Mouse (Mus musculus): ENCODE results near the gene Il4i1. TPM values are rescaled to one million over a fixed set of nuclear protein-coding genes. Genes with fewer than 3 reads are reported as not detected.

The Il4i1 gene
- polyA plus RNA-seq, 1 experiment from 2014 or later, result 0.64 TPM

DNA sequence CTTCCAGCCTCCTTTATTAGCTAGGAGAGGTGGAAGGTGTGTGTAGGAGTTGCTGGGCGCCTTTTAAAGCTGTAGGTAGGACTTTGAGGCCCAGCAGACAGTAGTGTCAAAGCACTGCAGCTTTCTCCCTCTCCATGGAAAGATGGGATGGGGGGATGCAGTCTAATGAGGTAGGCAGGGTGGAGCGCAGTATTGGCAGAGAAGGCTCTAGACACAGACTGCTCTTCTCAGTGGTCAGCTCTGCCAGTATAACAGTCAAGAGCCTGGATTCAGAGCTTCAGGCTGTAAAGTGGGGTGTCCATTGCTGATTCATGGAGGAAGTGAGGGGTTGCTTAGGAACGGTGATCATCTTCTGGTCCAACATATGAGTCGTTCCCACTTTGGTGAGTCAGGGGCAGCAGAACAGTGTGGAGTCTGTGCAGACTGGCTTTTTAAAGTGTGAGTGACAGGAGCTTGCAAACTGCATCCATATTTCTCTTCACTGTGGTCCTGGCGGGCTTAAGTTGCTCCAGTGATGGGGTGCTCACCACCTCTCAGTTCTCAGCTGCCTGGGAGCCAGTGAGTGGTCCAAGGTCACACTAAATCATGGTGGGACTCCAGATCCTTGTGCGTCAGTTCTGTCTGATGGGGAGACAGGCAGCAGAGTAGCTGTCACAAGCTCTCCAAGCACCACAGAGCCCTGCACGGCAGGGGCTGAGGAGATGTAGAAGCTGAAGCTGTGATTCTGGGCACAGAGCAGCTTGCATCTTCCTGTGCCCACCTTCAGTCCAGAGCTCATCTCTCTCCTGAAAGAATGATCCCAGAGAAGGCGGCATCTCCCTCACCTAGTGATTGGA lies 34.8 kb downstream of the Il4i1 start:
- Histone ChIP-seq H3K9ac (peak overlapping the region; percentile 89), H3K4me1 (peaks cover 65% of the 10 kb centered on the region), H3K27me3 (replicated peaks) (no peaks in the 10 kb centered on the region), H3K4me3 (peak overlapping the region; percentile 84), H3K27ac (peak overlapping the region; percentile 94), H3K36me3 (peaks cover 34% of the 10 kb centered on the region), H3K4me2 (peak overlapping the region; percentile 95), H3K9me3 (replicated peaks) (no peaks in the 10 kb centered on the region)
- ATAC-seq, result no peak
- 57% methylated on average over 8 of the region's 8 CpGs for WGBS (ENCODE audit: insufficient replicate concordance)

GRCm38 (mm10) chr7:44851625-44852234 lies 35.5 kb downstream of the Il4i1 start:
- H3K27ac ChIP-seq, result peak overlapping the region; percentile 94
- peak overlapping the region; percentile 89 for H3K9ac ChIP-seq
- no peaks in the 10 kb centered on the region for H3K9me3 ChIP-seq (replicated peaks)
- peak overlapping the region; percentile 84; the same call in 1 of the 2 replicates for H3K4me3 ChIP-seq
- H3K36me3 ChIP-seq, result peaks cover 27% of the 10 kb centered on the region
- H3K27me3 ChIP-seq (replicated peaks), result no peaks in the 10 kb centered on the region
- peaks cover 73% of the 10 kb centered on the region for H3K4me1 ChIP-seq
- WGBS (ENCODE audit: insufficient replicate concordance), result 82% methylated on average over 12 of the region's 12 CpGs
- ATAC-seq, result no peak
- H3K4me2 ChIP-seq, result peak overlapping the region; percentile 95

DNA sequence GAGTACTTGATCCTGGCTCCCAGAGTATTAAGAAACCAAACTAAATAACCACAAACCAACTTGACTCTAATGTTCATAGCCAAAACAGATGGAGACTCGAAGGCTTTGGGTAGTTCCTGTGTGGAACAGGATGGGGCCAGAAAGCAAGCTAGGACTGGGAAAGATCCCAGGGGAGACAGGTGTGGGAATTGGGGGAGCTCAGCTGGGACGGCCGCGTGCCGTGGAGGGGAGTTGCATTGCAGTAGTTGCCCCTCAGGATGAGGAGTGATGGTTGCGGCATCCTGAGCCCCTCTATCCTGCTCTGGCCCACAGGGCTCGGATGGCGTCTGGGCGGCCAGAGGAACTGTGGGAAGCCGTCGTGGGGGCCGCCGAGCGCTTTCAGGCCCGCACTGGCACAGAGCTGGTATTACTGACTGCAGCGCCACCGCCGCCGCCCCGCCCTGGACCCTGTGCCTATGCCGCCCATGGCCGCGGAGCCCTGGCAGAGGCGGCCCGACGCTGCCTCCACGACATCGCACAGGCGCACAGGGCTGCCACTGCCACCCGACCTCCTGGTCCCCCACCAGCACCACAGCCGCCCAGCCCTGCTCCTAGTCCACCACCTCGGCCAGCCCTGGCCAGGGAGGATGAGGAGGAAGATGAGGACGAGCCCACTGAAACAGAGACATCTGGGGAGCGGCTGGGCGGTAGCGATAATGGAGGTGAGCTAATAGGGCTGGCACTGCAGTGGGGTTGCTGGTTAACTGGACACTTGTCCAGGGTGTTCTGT lies 36.3 kb downstream of the Il4i1 start:
- Histone ChIP-seq H3K9me3 (replicated peaks) (no peaks in the 10 kb centered on the region), H3K27me3 (replicated peaks) (no peaks in the 10 kb centered on the region), H3K9ac (no peak overlapping the region), H3K27ac (peak overlapping the region; percentile 97), H3K4me3 (no peak overlapping the region), H3K4me1 (peaks cover 71% of the 10 kb centered on the region), H3K4me2 (no peak overlapping the region), H3K36me3 (peaks cover 23% of the 10 kb centered on the region)
- 85% methylated on average over 36 of the region's 36 CpGs for WGBS (ENCODE audit: insufficient replicate concordance)
- no peak for ATAC-seq

DNA sequence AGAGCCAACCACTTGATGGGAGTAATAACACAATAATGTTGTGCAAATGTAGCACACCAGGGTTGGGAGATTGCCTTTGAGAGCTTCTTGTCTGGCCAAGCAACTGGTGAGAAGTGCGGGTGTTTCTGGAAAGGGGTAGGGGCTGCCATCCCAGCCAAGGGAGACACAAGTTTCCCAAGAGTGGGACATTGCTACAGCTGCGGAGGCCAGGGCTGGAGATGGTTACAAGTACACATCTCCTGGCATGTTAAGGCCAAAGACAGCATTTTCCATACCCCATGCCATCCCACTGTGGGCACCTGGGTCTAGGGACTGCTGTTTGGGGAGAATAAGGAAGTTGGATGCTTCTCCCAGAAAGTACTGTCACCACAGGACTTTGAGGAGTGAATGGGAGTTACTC lies 36.9 kb downstream of the Il4i1 start:
- H3K27ac ChIP-seq, result peak overlapping the region; percentile 97

DNA sequence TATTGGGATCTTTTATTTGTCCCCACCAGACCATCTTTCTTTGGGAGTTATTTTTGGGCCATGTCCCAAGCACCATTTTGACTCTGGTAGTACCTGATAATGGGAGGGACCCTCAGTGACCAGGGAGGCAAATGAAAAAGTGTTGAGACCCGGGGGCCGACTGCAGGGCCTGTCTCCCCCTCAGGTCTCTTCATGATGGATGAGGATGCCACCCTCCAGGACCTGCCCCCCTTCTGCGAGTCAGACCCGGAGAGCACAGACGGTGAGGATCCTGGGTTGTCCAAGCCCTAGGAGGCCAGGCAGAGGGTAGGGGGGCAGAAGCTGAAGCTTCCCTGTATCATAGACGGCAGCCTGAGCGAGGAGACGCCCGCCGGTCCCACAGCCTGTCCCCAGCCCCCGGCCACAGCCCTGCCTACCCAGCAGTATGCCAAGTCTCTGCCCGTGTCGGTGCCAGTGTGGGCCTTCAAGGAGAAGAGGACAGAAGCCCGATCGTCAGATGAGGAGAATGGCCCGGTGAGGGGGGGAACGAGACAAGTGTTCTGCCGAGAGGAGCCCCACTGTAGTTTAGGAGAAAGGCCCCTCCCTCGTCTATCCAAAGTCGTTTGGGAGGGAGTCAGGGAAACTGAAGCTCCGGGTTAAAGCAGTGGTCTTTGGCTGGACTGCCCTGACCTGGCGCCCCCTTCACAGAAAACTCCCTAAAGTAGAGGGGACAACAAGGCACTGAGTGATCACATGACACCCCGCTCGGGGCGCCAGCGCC lies 37.6 kb downstream of the Il4i1 start:
- 29% methylated on average over 26 of the region's 26 CpGs for WGBS (ENCODE audit: insufficient replicate concordance)
- Histone ChIP-seq H3K4me1 (peaks cover 74% of the 10 kb centered on the region), H3K9me3 (replicated peaks) (no peaks in the 10 kb centered on the region), H3K27ac (peak overlapping the region; percentile 97), H3K36me3 (peaks cover 28% of the 10 kb centered on the region), H3K9ac (peak overlapping the region; percentile 90), H3K27me3 (replicated peaks) (no peaks in the 10 kb centered on the region), H3K4me2 (peak overlapping the region; percentile 89), H3K4me3 (peak overlapping the region; percentile 72)
- ATAC-seq, result peak; percentile 9

More for the DNA sequence above, 36.9 kb downstream of the Il4i1 start:
- 93% methylated on average over 2 of the region's 2 CpGs for WGBS (ENCODE audit: insufficient replicate concordance)
- Histone ChIP-seq H3K9me3 (replicated peaks) (no peaks in the 10 kb centered on the region), H3K4me3 (0 out of 2 replicates have a peak overlapping the region, but pooled peaks have one; percentile 72), H3K4me1 (peaks cover 69% of the 10 kb centered on the region), H3K4me2 (peak overlapping the region; percentile 89), H3K9ac (peak overlapping the region; percentile 90; the same call in 1 of the 2 replicates), H3K27me3 (replicated peaks) (no peaks in the 10 kb centered on the region), H3K36me3 (peaks cover 23% of the 10 kb centered on the region)
- ATAC-seq, result no peak

DNA sequence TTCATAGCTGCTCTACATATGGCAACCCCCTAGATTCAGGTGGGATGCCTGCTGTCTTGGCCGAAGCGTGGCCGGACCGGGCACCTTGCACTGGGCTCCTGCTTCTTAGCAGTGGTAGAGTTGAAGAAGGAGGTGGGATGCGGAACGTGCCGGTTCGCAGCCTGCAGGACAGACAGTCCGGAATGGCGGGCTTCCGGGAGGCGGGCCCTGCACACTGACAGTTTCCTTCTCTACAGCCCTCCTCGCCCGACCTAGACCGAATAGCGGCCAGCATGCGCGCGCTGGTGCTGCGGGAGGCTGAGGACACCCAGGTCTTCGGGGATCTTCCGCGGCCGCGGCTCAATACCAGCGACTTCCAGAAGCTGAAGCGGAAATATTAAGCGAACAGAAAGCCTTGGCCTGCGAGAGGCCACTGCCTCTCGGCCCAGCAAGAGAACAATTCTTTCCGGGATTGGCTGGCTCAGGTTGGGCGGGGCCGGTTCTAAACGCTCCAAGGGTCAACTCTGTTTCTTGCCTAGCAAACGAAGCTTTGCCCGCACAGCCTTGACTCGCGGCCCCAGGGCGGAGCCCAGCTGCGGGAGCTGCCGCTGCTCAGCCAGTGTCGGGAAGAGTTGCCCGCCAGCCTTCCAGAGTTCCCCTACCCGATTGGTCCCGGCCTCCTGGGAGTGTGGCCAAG lies 38.3 kb downstream of the Il4i1 start:
- Histone ChIP-seq H3K36me3 (peaks cover 30% of the 10 kb centered on the region), H3K4me3 (peak overlapping the region; percentile 72), H3K27me3 (replicated peaks) (no peaks in the 10 kb centered on the region), H3K9ac (peak overlapping the region; percentile 90), H3K27ac (peak overlapping the region; percentile 97), H3K9me3 (replicated peaks) (no peaks in the 10 kb centered on the region), H3K4me1 (peaks cover 77% of the 10 kb centered on the region), H3K4me2 (peak overlapping the region; percentile 89)
- ATAC-seq, result peak; percentile 76
- under 1% methylated on average over 45 of the region's 45 CpGs for WGBS (ENCODE audit: insufficient replicate concordance)

DNA sequence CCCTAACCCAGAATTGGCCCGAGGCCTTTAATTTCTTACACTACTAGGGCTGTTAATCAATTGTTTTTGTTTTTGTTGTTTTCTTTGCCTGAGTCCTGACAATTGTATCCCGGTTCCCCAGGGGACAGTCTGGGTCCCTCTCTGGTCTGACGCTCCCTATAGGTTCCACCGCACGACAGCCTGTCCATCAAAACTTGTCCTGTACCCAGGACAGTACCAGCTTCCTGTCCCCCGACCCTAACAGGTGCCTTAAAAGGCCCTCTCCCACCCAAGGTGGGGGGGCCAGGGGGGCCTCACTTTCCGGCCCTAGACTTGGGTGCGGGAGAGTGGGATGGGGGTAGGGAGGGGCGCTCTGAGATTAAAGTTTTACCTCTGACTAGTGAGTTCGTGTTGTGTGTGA lies 38.8 kb downstream of the Il4i1 start:
- H3K4me1 ChIP-seq, result peaks cover 82% of the 10 kb centered on the region
- H3K9ac ChIP-seq, result peak overlapping the region; percentile 90
- H3K27me3 ChIP-seq (replicated peaks), result no peaks in the 10 kb centered on the region
- H3K9me3 ChIP-seq (replicated peaks), result no peaks in the 10 kb centered on the region
- ATAC-seq, result no peak
- peak overlapping the region; percentile 97 for H3K27ac ChIP-seq
- 42% methylated on average over 10 of the region's 10 CpGs for WGBS (ENCODE audit: insufficient replicate concordance)
- H3K4me2 ChIP-seq, result peak overlapping the region; percentile 89
- H3K36me3 ChIP-seq, result peaks cover 36% of the 10 kb centered on the region
- peak overlapping the region; percentile 72 for H3K4me3 ChIP-seq

GRCm38 (mm10) chr7:44856265-44856916 lies 40.2 kb downstream of the Il4i1 start:
- Histone ChIP-seq H3K4me3 (peak overlapping the region; percentile 86), H3K4me2 (peak overlapping the region; percentile 89), H3K36me3 (peaks cover 41% of the 10 kb centered on the region), H3K9me3 (replicated peaks) (no peaks in the 10 kb centered on the region), H3K4me1 (peaks cover 83% of the 10 kb centered on the region), H3K27me3 (replicated peaks) (no peaks in the 10 kb centered on the region), H3K9ac (peak overlapping the region; percentile 90), H3K27ac (peak overlapping the region; percentile 97)
- 20% methylated on average over 9 of the region's 9 CpGs for WGBS (ENCODE audit: insufficient replicate concordance)
- no peak for ATAC-seq

- Histone ChIP-seq H3K4me3 (peak within 1 kb of the TSS; percentile 86), H3K9me3 (replicated peaks) (no peaks in the 10 kb centered on the region), H3K9ac (peak within 1 kb of the TSS; percentile 90), H3K27ac (peak within 1 kb of the TSS; percentile 97), H3K4me2 (peak within 1 kb of the TSS; percentile 89), H3K27me3 (replicated peaks) (no peaks in the 10 kb centered on the region), H3K36me3 (peaks cover 41% of the 10 kb centered on the region), H3K4me1 (peaks cover 76% of the 10 kb centered on the region)
- peak; percentile 23; the same call in 1 of the 2 replicates for ATAC-seq
- WGBS (ENCODE audit: insufficient replicate concordance), result 1% methylated on average over 32 of the region's 32 CpGs
Measured at GRCm38 (mm10) chr7:44857042-44857552, 40.9 kb downstream of the Il4i1 start, which contains the start of gene Pnkp. TSS of gene Pnkp (plus strand) at chr7:44857139.

DNA sequence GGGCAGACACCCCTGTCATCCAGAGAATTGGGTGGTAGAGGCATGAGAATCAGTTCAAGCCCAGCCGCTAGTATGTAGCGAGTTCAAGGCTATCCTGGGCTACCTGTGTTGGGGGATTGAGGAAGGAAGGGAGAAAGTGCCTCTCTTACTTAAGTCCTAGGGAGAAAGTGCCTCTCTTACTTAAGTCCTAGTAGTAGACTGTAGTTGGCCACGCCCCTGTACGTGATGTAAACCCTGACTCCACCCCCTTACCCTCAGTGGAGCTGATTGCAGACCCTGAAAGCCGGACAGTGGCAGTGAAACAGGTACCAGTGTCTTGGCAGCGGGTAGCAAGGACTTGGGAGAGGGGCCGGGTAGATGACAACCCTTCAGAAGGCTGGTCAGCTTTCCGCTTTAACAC lies 41.7 kb downstream of the Il4i1 start:
- ATAC-seq, result 0 out of 2 replicates have a peak, but pooled peaks have one; percentile 8
- Histone ChIP-seq H3K4me1 (peaks cover 68% of the 10 kb centered on the region), H3K9me3 (replicated peaks) (no peaks in the 10 kb centered on the region), H3K4me3 (peak overlapping the region; percentile 86), H3K9ac (peak overlapping the region; percentile 90), H3K4me2 (peak overlapping the region; percentile 89), H3K27me3 (replicated peaks) (no peaks in the 10 kb centered on the region), H3K36me3 (peaks cover 41% of the 10 kb centered on the region), H3K27ac (peak overlapping the region; percentile 97)
- WGBS (ENCODE audit: insufficient replicate concordance), result 20% methylated on average over 8 of the region's 8 CpGs

Measured in liver, embryonic 12.5 days (tissue).